Mouse (Mus musculus): ENCODE data around the gene Aloxe3.

DNA sequence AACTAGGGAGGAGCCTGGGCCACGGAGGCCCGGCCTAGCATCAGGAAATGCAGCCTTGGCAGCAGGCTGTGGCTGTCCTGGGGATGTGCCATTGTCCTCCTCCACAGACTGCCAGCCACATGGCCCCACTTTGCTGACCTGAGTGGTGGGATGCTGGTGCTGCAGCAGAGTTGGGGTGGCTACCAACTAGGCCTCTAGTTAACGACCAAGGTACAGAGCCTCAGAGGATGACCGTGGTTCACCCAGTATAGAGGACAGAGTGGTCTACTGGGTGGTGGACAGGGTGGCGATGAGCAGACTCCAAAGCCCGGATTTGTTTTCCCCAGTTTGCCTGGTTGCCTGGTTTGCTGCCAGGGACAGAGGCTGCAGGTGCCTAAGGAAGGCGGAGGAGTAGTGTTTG is 49.0 kb downstream of the Aloxe3 start:
- no peak for TF ChIP-seq CHD2 (IDR thresholded peaks at IDR 0.05; ENCODE audit: low read depth, low read length)
- no peak for TF ChIP-seq ZNF384 (IDR thresholded peaks at IDR 0.05; ENCODE audit: low read depth, low read length)
- no peak for TF ChIP-seq MAFK (IDR thresholded peaks at IDR 0.05; ENCODE audit: insufficient read depth, low read depth, low read length)

Measured in ES-E14 (cell line).